Mouse (Mus musculus) c-Kit-positive CD71-positive TER-119-positive erythroid progenitor cells, embryonic 14.5 days (primary cell): Measurements from ENCODE around the gene Ccz1.

Experiments
- DNase-seq: peaks from one replicate; pipeline ENCODE4 v3.0.0-alpha.2; 2013; ENCODE audit warnings: low spot score

The Ccz1 gene

GRCm38 (mm10) chr5:143993849-143994248 is 20.8 kb downstream of the Ccz1 start:
- DNase-seq: no peak

GRCm38 (mm10) chr5:143993260-143993659 is 21.4 kb downstream of the Ccz1 start:
- no peak for DNase-seq

- DNase-seq: no peak
Observed at GRCm38 (mm10) chr5:143992661-143993060, 22.0 kb downstream of the Ccz1 start.

- DNase-seq: no peak
Observed at GRCm38 (mm10) chr5:143990086-143990485, 24.6 kb downstream of the Ccz1 start.

GRCm38 (mm10) chr5:143989046-143989445 is 25.6 kb downstream of the Ccz1 start:
- no peak for DNase-seq

GRCm38 (mm10) chr5:143987596-143987995 is 27.1 kb downstream of the Ccz1 start:
- DNase-seq: no peak

GRCm38 (mm10) chr5:143985381-143985780 is 29.3 kb downstream of the Ccz1 start:
- no peak for DNase-seq

- DNase-seq: no peak
Observed at GRCm38 (mm10) chr5:143982361-143982760, 32.3 kb downstream of the Ccz1 start.

GRCm38 (mm10) chr5:143980858-143981257 is 33.8 kb downstream of the Ccz1 start:
- DNase-seq: no peak

GRCm38 (mm10) chr5:143976726-143977431 is 37.8 kb downstream of the Ccz1 start:
- DNase-seq: peak; percentile 75

GRCm38 (mm10) chr5:143976232-143976631 is 38.4 kb downstream of the Ccz1 start:
- peak; percentile 24 for DNase-seq

- no peak for DNase-seq
Observed at GRCm38 (mm10) chr5:143975631-143975933, 39.1 kb downstream of the Ccz1 start.

- peak; percentile 76 for DNase-seq
Observed at GRCm38 (mm10) chr5:143974931-143975630, 39.6 kb downstream of the Ccz1 start.

GRCm38 (mm10) chr5:143972628-143973027 is 42.0 kb downstream of the Ccz1 start:
- DNase-seq: no peak

GRCm38 (mm10) chr5:143966671-143967070 is 48.0 kb downstream of the Ccz1 start:
- DNase-seq: no peak

GRCm38 (mm10) chr5:143965586-143966345 is 48.9 kb downstream of the Ccz1 start:
- DNase-seq: no peak

GRCm38 (mm10) chr5:143961176-143961575 is 53.5 kb downstream of the Ccz1 start:
- no peak for DNase-seq

- no peak for DNase-seq
Observed at GRCm38 (mm10) chr5:143959551-143959950, 55.1 kb downstream of the Ccz1 start.

- DNase-seq: no peak
Observed at GRCm38 (mm10) chr5:143957101-143957500, 57.6 kb downstream of the Ccz1 start.

- DNase-seq: no peak
Observed at GRCm38 (mm10) chr5:143950016-143950415, 64.7 kb downstream of the Ccz1 start.

- DNase-seq: no peak
Observed at GRCm38 (mm10) chr5:143948361-143948760, 66.3 kb downstream of the Ccz1 start.

- no peak for DNase-seq
Observed at GRCm38 (mm10) chr5:143943231-143944125, 71.2 kb downstream of the Ccz1 start.
